Mouse (Mus musculus) right cerebral cortex, adult 18-20 months (tissue): ENCODE results near the gene Stat4.
A peak's percentile ranks its signal among the peaks of the same experiment; 100 is the strongest.

Source experiments
- DNase-seq: peaks from one replicate; pipeline ENCODE4 v3.0.0; 2022; ENCODE audit warnings: mixed read lengths

Stat4 gene

GRCm38 (mm10) chr1:52112301-52112700 lies 125.4 kb downstream of the Stat4 start:
- DNase-seq: no peak

- DNase-seq: no peak
These were observed 126.2 kb downstream of the Stat4 start for GRCm38 (mm10) chr1:52113067-52113665.

- DNase-seq: peak; percentile 98
These were observed 126.7 kb downstream of the Stat4 start for GRCm38 (mm10) chr1:52113666-52114069.

GRCm38 (mm10) chr1:52116441-52116840 lies 129.5 kb downstream of the Stat4 start:
- DNase-seq: no peak

GRCm38 (mm10) chr1:52117777-52118176 lies 130.8 kb downstream of the Stat4 start:
- no peak for DNase-seq

GRCm38 (mm10) chr1:52118860-52119591 lies 132.1 kb downstream of the Stat4 start, which contains the start of gene Stat1:
Gene Stat1, plus strand, starts transcription at chr1:52119440.
- peak; percentile 86 for DNase-seq

GRCm38 (mm10) chr1:52119691-52120090 lies 132.7 kb downstream of the Stat4 start:
- no peak for DNase-seq

- DNase-seq: no peak
These were observed 133.2 kb downstream of the Stat4 start for GRCm38 (mm10) chr1:52120191-52120590.

- DNase-seq: no peak
These were observed 134.1 kb downstream of the Stat4 start for GRCm38 (mm10) chr1:52121052-52121451.

- DNase-seq: no peak
These were observed 137.9 kb downstream of the Stat4 start for GRCm38 (mm10) chr1:52124818-52125217.

- DNase-seq: no peak
These were observed 140.4 kb downstream of the Stat4 start for GRCm38 (mm10) chr1:52127350-52127749.

- no peak for DNase-seq
These were observed 142.8 kb downstream of the Stat4 start for GRCm38 (mm10) chr1:52129794-52130193.

GRCm38 (mm10) chr1:52131787-52132377 lies 144.9 kb downstream of the Stat4 start:
- no peak for DNase-seq

GRCm38 (mm10) chr1:52133254-52133653 lies 146.3 kb downstream of the Stat4 start:
- DNase-seq: no peak

GRCm38 (mm10) chr1:52137292-52137691 lies 150.3 kb downstream of the Stat4 start:
- no peak for DNase-seq

- peak; percentile 29 for DNase-seq
These were observed 153.6 kb downstream of the Stat4 start for GRCm38 (mm10) chr1:52140534-52140933.

GRCm38 (mm10) chr1:52141482-52141881 lies 154.5 kb downstream of the Stat4 start:
- DNase-seq: no peak

- no peak for DNase-seq
These were observed 155.2 kb downstream of the Stat4 start for GRCm38 (mm10) chr1:52142117-52142516.

- DNase-seq: no peak
These were observed 156.2 kb downstream of the Stat4 start for GRCm38 (mm10) chr1:52143191-52143590.

- DNase-seq: no peak
These were observed 156.7 kb downstream of the Stat4 start for GRCm38 (mm10) chr1:52143596-52144156.

- DNase-seq: no peak
These were observed 158.0 kb downstream of the Stat4 start for GRCm38 (mm10) chr1:52144907-52145306.

GRCm38 (mm10) chr1:52146214-52146970 lies 159.4 kb downstream of the Stat4 start:
- DNase-seq: peak; percentile 76

- no peak for DNase-seq
These were observed 160.5 kb downstream of the Stat4 start for GRCm38 (mm10) chr1:52147431-52147830.
